Mouse (Mus musculus) liver, embryonic 14 days (tissue): Measurements from ENCODE around the gene Akap1. TPM values are rescaled to one million over a fixed set of nuclear protein-coding genes. Genes with fewer than 3 reads are reported as not detected.

Experiments
- polyA plus RNA-seq: library from polyadenylated mRNA; depleted of rRNA; stranded (reverse); fragments of >200 nt; gene quantifications from 2 replicates; pipeline ENCODE4 v1.2.3, GENCODE M21; 2012; rRNA removed

Akap1 gene
- 9.5 and 10.5 TPM in 2 replicates for polyA plus RNA-seq

DNA sequence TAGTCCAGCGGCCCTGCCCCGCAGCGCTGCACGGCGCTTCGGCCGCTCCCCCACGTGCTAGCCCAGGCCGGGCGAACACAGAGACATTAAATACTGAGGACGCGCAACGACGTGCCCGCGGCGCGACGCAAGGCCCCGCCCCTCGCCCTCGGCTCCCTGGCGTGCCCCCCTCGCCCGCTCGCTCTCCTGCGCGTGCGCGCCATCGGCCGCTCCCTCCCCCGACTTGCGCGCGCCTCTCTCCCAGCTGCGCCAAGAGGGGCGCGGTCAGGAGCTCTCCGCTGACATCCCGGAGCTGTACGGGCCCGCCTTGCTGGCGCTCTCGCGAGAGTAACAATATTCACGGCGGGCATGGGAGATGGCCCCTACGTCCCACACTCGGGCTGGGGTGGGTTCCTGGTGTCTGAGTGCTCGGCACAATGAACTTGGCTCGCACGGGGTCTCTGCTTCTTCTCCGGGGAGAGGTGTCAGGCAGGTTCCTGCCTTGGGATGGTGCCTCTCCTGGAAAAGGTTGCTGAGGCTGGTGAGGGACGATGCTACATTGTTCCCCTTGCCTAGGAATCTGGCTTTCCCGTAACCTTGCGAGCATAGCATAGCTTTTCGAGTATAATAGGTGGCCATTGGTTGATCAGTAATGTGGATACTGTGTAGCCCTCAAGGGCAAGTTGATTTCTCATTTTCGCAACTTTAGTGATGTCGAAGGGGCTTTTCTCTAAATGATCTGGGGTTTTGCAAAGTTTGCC lies at the start of gene Akap1:
TSS of gene Akap1 (minus strand) at position 129 of the 740 bp plus-strand sequence.

Other genes starting within 250 kb of the Akap1 start
- 5.9 and 6.9 TPM in 2 replicates for gene Msi2, start 146.1 kb downstream of the Akap1 start, polyA plus RNA-seq
- gene Scpep1, start 90.9 kb upstream of the Akap1 start, polyA plus RNA-seq: 13.5 and 18.7 TPM in 2 replicates
- not detected in 2 replicates for gene Elobl, start 102.3 kb upstream of the Akap1 start, polyA plus RNA-seq
- 4.3 and 4.6 TPM in 2 replicates for gene Coil, start 105.7 kb upstream of the Akap1 start, polyA plus RNA-seq
- 9.2 and 12.9 TPM in 2 replicates for gene Trim25, start 134.8 kb upstream of the Akap1 start, polyA plus RNA-seq
- gene Dgke, start 202.3 kb upstream of the Akap1 start, polyA plus RNA-seq: 0.63 and 0.66 TPM in 2 replicates
- gene Gm525, start 209.3 kb upstream of the Akap1 start, polyA plus RNA-seq: 0.08 TPM in 1 of 2 replicates, not detected in the other